Mouse (Mus musculus): ENCODE data around the gene Id3. TPM values are rescaled to one million over a fixed set of nuclear protein-coding genes. Genes with fewer than 3 reads are reported as not detected.

The Id3 gene
- total and polyA plus RNA-seq, 2 experiments from 2014 or later = 156 to 208 TPM

GRCm38 (mm10) chr4:136186739-136187472 is 43.6 kb downstream of the Id3 start:
- Histone ChIP-seq H3K27ac (ENCODE audit: low read depth, low read length) (no peak overlapping the region), H3K4me2 (ENCODE audit: low read depth, low read length, poor library complexity, severe bottlenecking) (no peak overlapping the region), H3K27me3 (ENCODE audit: insufficient read depth, low read length) (no peaks in the 10 kb centered on the region), H3K9ac (replicated peaks; ENCODE audit: low read length, poor library complexity, severe bottlenecking) (no peak overlapping the region), H3K4me3 (ENCODE audit: low read depth, low read length) (no peak overlapping the region), H3K9me3 (ENCODE audit: low read length) (no peaks in the 10 kb centered on the region), H3K4me1 (ENCODE audit: insufficient read depth, low read length) (no peaks in the 10 kb centered on the region), H3K36me3 (ENCODE audit: insufficient read depth, low read length) (no peaks in the 10 kb centered on the region)
- ATAC-seq (ENCODE audit: low FRiP score) (no peak), DNase-seq (ENCODE audit: low spot score) (no peak)
- 87% methylated on average over 23 of the region's 23 CpGs for WGBS
- TF ChIP-seq CTCF (IDR thresholded peaks at IDR 0.05) = no peak

GRCm38 (mm10) chr4:136188973-136189737 is 45.9 kb downstream of the Id3 start:
- DNase-seq (ENCODE audit: low spot score) = no peak
- no peaks in the 10 kb centered on the region for H3K27me3 ChIP-seq (ENCODE audit: insufficient read depth, low read length)
- no peak for ATAC-seq (ENCODE audit: low FRiP score)
- H3K9me3 ChIP-seq (ENCODE audit: low read length) = no peaks in the 10 kb centered on the region
- TF ChIP-seq CTCF (IDR thresholded peaks at IDR 0.05) = peak; percentile 21; the same call in 1 of the 2 replicates
- no peak overlapping the region for H3K9ac ChIP-seq (replicated peaks; ENCODE audit: low read length, poor library complexity, severe bottlenecking)
- H3K4me1 ChIP-seq (ENCODE audit: insufficient read depth, low read length) = no peaks in the 10 kb centered on the region
- WGBS = 83% methylated on average over 6 of the region's 6 CpGs
- H3K4me2 ChIP-seq (ENCODE audit: low read depth, low read length, poor library complexity, severe bottlenecking) = no peak overlapping the region
- no peaks in the 10 kb centered on the region for H3K36me3 ChIP-seq (ENCODE audit: insufficient read depth, low read length)
- H3K27ac ChIP-seq (ENCODE audit: low read depth, low read length) = no peak overlapping the region
- H3K4me3 ChIP-seq (ENCODE audit: low read depth, low read length) = no peak overlapping the region

- Histone ChIP-seq H3K4me2 (ENCODE audit: low read depth, low read length, poor library complexity, severe bottlenecking) (no peak overlapping the region), H3K27ac (ENCODE audit: low read depth, low read length) (no peak overlapping the region), H3K27me3 (ENCODE audit: insufficient read depth, low read length) (no peaks in the 10 kb centered on the region), H3K9me3 (ENCODE audit: low read length) (no peaks in the 10 kb centered on the region), H3K4me1 (ENCODE audit: insufficient read depth, low read length) (no peaks in the 10 kb centered on the region), H3K36me3 (ENCODE audit: insufficient read depth, low read length) (no peaks in the 10 kb centered on the region), H3K4me3 (ENCODE audit: low read depth, low read length) (no peak overlapping the region), H3K9ac (replicated peaks; ENCODE audit: low read length, poor library complexity, severe bottlenecking) (no peak overlapping the region)
- TF ChIP-seq CTCF (IDR thresholded peaks at IDR 0.05) = no peak
- DNase-seq (ENCODE audit: low spot score) (no peak), ATAC-seq (ENCODE audit: low FRiP score) (no peak)
- WGBS = 91% methylated on average over 8 of the region's 8 CpGs
These were observed 46.6 kb downstream of the Id3 start for GRCm38 (mm10) chr4:136189912-136190311.

- TF ChIP-seq CTCF (IDR thresholded peaks at IDR 0.05) = no peak
- no peaks in the 10 kb centered on the region for H3K9me3 ChIP-seq (ENCODE audit: low read length)
These were observed 50.3 kb downstream of the Id3 start for GRCm38 (mm10) chr4:136193571-136193970.

GRCm38 (mm10) chr4:136195029-136195428 is 51.7 kb downstream of the Id3 start:
- no peak overlapping the region for H3K4me2 ChIP-seq (ENCODE audit: low read depth, low read length, poor library complexity, severe bottlenecking)
- no peak overlapping the region for H3K4me3 ChIP-seq (ENCODE audit: low read depth, low read length)
- no peak overlapping the region for H3K9ac ChIP-seq (replicated peaks; ENCODE audit: low read length, poor library complexity, severe bottlenecking)
- no peaks in the 10 kb centered on the region for H3K27me3 ChIP-seq (ENCODE audit: insufficient read depth, low read length)
- H3K27ac ChIP-seq (ENCODE audit: low read depth, low read length) = no peak overlapping the region
- DNase-seq (ENCODE audit: low spot score) (no peak), ATAC-seq (ENCODE audit: low FRiP score) (no peak)
- 77% methylated on average over 7 of the region's 7 CpGs for WGBS
- H3K36me3 ChIP-seq (ENCODE audit: insufficient read depth, low read length) = no peaks in the 10 kb centered on the region
- TF ChIP-seq CTCF (IDR thresholded peaks at IDR 0.05) = no peak
- H3K4me1 ChIP-seq (ENCODE audit: insufficient read depth, low read length) = no peaks in the 10 kb centered on the region
- no peaks in the 10 kb centered on the region for H3K9me3 ChIP-seq (ENCODE audit: low read length)

More at GRCm38 (mm10) chr4:136193571-136193970, 50.3 kb downstream of the Id3 start:
- no peaks in the 10 kb centered on the region for H3K27me3 ChIP-seq (ENCODE audit: insufficient read depth, low read length)
- no peak overlapping the region for H3K27ac ChIP-seq (ENCODE audit: low read depth, low read length)
- H3K36me3 ChIP-seq (ENCODE audit: insufficient read depth, low read length) = no peaks in the 10 kb centered on the region
- H3K4me1 ChIP-seq (ENCODE audit: insufficient read depth, low read length) = no peaks in the 10 kb centered on the region
- ATAC-seq (ENCODE audit: low FRiP score) (no peak), DNase-seq (ENCODE audit: low spot score) (no peak)
- no peak overlapping the region for H3K4me2 ChIP-seq (ENCODE audit: low read depth, low read length, poor library complexity, severe bottlenecking)
- no peak overlapping the region for H3K4me3 ChIP-seq (ENCODE audit: low read depth, low read length)
- WGBS = 88% methylated on average over 3 of the region's 3 CpGs
- no peak overlapping the region for H3K9ac ChIP-seq (replicated peaks; ENCODE audit: low read length, poor library complexity, severe bottlenecking)

Other genes starting within 250 kb of the Id3 start
- gene Cnr2, start 248.1 kb upstream of the Id3 start, total RNA-seq (2014; rRNA removed) = 0.19 and 0.55 TPM in 2 replicates
- 0.04 and 0.17 TPM in 2 replicates for gene Cnr2, start 248.1 kb upstream of the Id3 start, polyA plus RNA-seq (2015; fragmentation: Nextera tagmentation; extraction: Ambion mirVana)
- gene Fuca1, start 222.8 kb upstream of the Id3 start, total RNA-seq (2014; rRNA removed) = 37.8 and 38.8 TPM in 2 replicates
- gene Fuca1, start 222.8 kb upstream of the Id3 start, polyA plus RNA-seq (2015; fragmentation: Nextera tagmentation; extraction: Ambion mirVana) = 92.7 and 93.7 TPM in 2 replicates
- 26.9 and 33.0 TPM in 2 replicates for gene Hmgcl, start 197.0 kb upstream of the Id3 start, total RNA-seq (2014; rRNA removed)
- gene Hmgcl, start 197.0 kb upstream of the Id3 start, polyA plus RNA-seq (2015; fragmentation: Nextera tagmentation; extraction: Ambion mirVana) = 54.1 and 58.9 TPM in 2 replicates
- gene Gale, start 179.8 kb upstream of the Id3 start, total RNA-seq (2014; rRNA removed) = 33.5 and 47.5 TPM in 2 replicates
- 36.7 and 41.6 TPM in 2 replicates for gene Gale, start 179.8 kb upstream of the Id3 start, polyA plus RNA-seq (2015; fragmentation: Nextera tagmentation; extraction: Ambion mirVana)
- 157 and 182 TPM in 2 replicates for gene Lypla2, start 170.9 kb upstream of the Id3 start, total RNA-seq (2014; rRNA removed)
- gene Lypla2, start 170.9 kb upstream of the Id3 start, polyA plus RNA-seq (2015; fragmentation: Nextera tagmentation; extraction: Ambion mirVana) = 212 and 227 TPM in 2 replicates
- gene Pithd1, start 156.2 kb upstream of the Id3 start, total RNA-seq (2014; rRNA removed) = 61.6 and 67.9 TPM in 2 replicates
- gene Pithd1, start 156.2 kb upstream of the Id3 start, polyA plus RNA-seq (2015; fragmentation: Nextera tagmentation; extraction: Ambion mirVana) = 90.5 and 101 TPM in 2 replicates
- gene Eloa, start 121.7 kb upstream of the Id3 start, total RNA-seq (2014; rRNA removed) = 23.3 and 27.7 TPM in 2 replicates
- 19.0 and 19.3 TPM in 2 replicates for gene Eloa, start 121.7 kb upstream of the Id3 start, polyA plus RNA-seq (2015; fragmentation: Nextera tagmentation; extraction: Ambion mirVana)
- 601 and 1,077 TPM in 2 replicates for gene Rpl11, start 90.1 kb upstream of the Id3 start, total RNA-seq (2014; rRNA removed)
- gene Rpl11, start 90.1 kb upstream of the Id3 start, polyA plus RNA-seq (2015; fragmentation: Nextera tagmentation; extraction: Ambion mirVana) = 273 and 275 TPM in 2 replicates
- gene E2f2, start 28.9 kb downstream of the Id3 start, total RNA-seq (2014; rRNA removed) = 1.1 and 2.0 TPM in 2 replicates
- gene E2f2, start 28.9 kb downstream of the Id3 start, polyA plus RNA-seq (2015; fragmentation: Nextera tagmentation; extraction: Ambion mirVana) = 0.46 and 0.50 TPM in 2 replicates
- gene Asap3, start 62.9 kb downstream of the Id3 start, total RNA-seq (2014; rRNA removed) = 5.9 and 7.6 TPM in 2 replicates
- 3.7 and 4.1 TPM in 2 replicates for gene Asap3, start 62.9 kb downstream of the Id3 start, polyA plus RNA-seq (2015; fragmentation: Nextera tagmentation; extraction: Ambion mirVana)
- gene Tcea3, start 104.2 kb downstream of the Id3 start, total RNA-seq (2014; rRNA removed) = 0.66 and 1.1 TPM in 2 replicates
- gene Tcea3, start 104.2 kb downstream of the Id3 start, polyA plus RNA-seq (2015; fragmentation: Nextera tagmentation; extraction: Ambion mirVana) = 2.7 and 3.1 TPM in 2 replicates
- 53.8 and 66.9 TPM in 2 replicates for gene Zfp46, start 141.2 kb downstream of the Id3 start, total RNA-seq (2014; rRNA removed)
- gene Zfp46, start 141.2 kb downstream of the Id3 start, polyA plus RNA-seq (2015; fragmentation: Nextera tagmentation; extraction: Ambion mirVana) = 27.2 and 27.7 TPM in 2 replicates
- gene Hnrnpr, start 167.4 kb downstream of the Id3 start, total RNA-seq (2014; rRNA removed) = 98.0 and 113 TPM in 2 replicates
- 157 and 162 TPM in 2 replicates for gene Hnrnpr, start 167.4 kb downstream of the Id3 start, polyA plus RNA-seq (2015; fragmentation: Nextera tagmentation; extraction: Ambion mirVana)

Measured in midbrain, postnatal 0 days (tissue).